Mouse (Mus musculus) thymus, postnatal 25 days (tissue): Measurements from ENCODE around the gene Tenm3.

Experiments used
- DNase-seq: peaks from one replicate; pipeline ENCODE4 v3.0.0; 2022

The Tenm3 gene

GRCm38 (mm10) chr8:48236968-48237367 lies 606.8 kb downstream of the Tenm3 start:
- no peak for DNase-seq

GRCm38 (mm10) chr8:48232927-48233326 lies 610.8 kb downstream of the Tenm3 start:
- no peak for DNase-seq

- no peak for DNase-seq
Measured at GRCm38 (mm10) chr8:48231882-48232281, 611.9 kb downstream of the Tenm3 start.

- no peak for DNase-seq
Measured at GRCm38 (mm10) chr8:48231389-48231788, 612.4 kb downstream of the Tenm3 start.

DNA sequence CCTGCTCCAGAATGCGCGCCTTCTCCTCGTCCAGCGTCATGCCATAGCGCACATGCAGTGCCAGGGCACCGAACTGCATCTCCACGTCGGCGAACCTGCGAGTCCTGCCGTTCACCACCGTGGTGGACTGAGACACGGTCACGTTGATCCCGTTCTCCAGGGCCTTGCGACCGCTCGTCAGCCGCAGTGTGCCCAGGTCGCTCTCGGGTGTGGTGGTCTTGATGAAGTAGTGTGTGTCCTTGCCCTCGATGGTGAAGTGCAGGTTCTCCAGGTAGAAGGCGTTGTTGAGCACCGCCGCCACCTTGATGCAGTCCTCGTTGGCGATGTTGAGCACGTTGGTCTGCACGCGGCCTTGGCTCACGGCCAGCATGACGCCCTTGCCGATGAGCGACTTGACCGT lies 615.1 kb downstream of the Tenm3 start:
- DNase-seq, result no peak

DNA sequence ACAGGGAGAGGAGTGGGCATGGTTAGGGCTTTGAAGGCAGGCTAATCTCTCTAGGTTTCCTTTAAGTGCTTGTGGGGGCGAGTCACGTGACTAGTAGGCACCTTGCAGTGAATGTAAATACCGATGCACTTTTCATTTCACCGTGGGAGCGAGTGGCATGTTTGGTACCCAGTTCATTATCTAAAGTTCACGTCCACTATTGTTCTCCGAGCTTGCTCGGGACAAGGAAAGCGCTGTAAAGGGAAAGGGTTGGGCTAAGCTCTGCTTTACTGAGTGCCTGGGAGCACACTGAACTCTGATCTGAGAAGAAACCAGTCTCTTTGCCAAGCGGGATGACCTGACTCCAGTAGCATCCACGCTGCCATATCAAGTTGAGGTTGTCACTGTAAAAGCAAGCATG lies 619.0 kb downstream of the Tenm3 start:
- DNase-seq, result no peak

DNA sequence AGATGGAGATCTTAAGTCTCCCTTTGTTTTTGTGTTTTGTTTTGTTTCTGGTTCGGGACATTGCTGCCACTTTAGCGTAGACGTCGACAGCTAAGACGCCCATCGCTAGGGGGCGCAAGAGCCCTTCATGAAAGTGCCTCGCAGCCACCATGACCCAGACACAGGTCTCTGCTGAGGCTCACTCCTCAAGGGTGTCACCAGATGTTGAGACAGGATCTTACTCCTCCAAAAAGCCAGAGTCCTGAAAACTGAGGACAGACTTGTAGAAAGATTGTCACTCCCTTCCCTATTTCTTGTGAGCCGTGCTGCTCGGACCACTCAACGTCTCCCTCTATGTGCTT lies 621.4 kb downstream of the Tenm3 start:
- DNase-seq, result peak; percentile 57

- DNase-seq, result no peak
Measured at GRCm38 (mm10) chr8:48221724-48222428, 621.9 kb downstream of the Tenm3 start.

DNA sequence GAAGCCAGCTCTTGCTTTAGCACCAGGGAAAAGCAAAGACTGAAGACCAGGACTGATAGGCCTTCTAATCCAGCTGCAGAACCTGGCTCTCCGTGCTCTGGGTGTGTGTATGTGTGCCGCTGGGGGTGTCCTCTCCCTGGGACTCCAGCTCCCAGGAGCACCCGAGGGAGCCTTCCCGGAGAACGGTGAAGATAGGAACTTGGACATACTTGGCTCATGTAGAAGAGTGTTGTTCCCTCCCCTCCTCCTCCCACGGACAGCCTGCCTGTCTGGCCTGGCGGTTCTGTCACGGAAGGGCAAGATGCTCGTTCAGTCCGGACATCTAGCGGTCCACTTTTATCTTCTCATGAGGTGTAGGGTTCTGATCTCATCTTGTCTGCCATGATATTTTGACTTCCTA lies 622.4 kb downstream of the Tenm3 start:
- DNase-seq, result no peak

GRCm38 (mm10) chr8:48220529-48221181 lies 623.1 kb downstream of the Tenm3 start:
- DNase-seq, result no peak

DNA sequence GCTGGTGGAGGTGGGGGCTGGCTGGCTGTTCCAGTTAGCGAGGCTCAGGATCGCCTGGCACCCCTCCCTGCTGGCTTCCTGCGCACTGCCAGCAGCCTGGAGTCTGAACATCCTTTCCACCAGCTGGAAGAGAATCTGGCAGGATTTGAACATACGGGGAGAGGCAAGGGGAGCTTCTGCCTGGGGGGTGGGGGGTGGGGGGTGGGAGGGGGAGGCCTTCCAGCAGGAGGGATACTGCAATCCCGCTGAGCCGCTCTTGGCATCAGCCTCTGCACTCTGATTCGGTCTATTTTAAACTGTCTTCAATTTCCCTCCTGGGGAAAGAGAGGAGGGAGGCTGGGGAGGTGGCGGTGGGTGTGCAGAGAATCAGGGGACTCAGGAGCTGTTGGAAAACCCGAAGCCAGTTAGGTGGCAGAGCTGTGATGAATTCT lies 628.7 kb downstream of the Tenm3 start:
- DNase-seq, result no peak

DNA sequence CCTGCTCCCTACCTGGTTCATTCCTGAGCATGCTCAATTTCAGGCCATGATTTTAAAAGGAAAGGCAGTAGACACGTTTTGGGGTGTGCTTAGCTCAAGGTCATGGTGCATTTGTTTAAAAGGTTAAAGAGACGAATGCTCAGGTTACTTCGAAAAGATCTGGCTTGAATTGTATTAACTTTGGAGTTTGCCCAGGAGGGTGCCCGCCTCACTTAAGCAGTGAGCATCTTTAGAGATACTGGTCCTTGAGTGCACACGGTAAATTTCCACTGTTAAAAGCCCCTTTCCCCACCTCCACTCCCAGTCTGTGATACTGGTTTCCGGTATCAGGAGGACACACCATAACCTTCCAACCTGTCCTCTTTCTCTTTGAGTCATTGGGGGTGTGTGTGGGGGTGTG lies 629.4 kb downstream of the Tenm3 start:
- no peak for DNase-seq

- DNase-seq, result no peak
Measured at GRCm38 (mm10) chr8:48211931-48212330, 631.8 kb downstream of the Tenm3 start.

GRCm38 (mm10) chr8:48207567-48207966 lies 636.2 kb downstream of the Tenm3 start:
- DNase-seq, result no peak

GRCm38 (mm10) chr8:48206922-48207321 lies 636.8 kb downstream of the Tenm3 start:
- no peak for DNase-seq

DNA sequence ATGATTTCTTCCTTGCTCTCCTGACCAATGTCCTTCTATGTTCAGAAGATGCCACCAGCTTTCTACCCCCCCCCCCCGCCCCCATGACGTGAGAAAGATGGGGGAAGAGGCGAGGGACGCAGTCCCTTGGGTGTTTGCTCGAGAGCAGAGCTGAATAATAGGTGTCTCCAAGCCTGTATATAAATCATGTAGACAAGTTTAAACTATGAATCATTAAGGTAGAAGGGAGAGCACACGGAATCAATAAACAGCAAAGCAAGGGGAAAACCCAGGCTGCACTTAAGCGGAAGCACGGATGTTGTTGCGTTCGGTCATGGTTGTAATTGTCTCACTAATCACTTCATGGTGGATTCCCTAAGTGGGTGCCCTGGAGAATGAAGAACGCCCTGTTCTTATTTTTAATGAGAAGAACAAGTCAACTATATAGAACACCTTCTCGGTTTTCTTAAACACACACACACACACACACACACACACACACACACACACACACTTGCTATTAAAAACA lies 638.9 kb downstream of the Tenm3 start:
- no peak for DNase-seq

DNA sequence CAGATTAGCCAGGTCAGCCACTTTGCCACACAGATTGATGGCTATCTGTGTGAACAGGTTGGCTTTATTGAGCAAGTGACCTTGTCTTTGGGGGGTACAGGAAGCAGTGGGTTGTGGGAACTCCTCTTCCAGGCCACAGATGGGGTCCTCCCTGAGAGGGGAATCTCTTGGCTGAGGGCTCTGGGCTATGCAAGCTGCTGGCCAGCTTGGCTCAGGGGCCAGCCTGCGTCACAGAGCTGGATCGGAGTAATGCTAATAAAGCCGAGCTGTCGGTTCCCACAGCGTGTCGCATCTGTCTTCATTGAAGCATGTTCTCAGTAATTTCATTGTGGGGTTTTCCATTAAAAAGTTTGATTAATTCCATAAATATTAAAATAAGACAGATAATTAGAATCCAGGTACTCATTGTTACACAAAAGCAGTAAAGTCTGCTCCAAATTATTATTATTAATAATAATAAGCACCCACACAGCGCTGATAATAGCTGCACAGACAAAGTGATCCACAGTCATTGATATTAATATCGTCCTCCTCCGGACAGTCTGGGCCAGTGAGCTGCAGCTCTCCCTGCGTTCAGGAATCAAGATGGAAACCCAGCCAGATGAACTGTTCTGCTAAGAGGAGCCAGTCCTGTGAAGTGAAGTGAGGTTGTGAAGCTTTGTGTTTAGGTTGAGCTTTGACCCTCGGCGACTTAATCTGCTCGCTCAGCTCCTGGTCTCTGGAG lies 639.5 kb downstream of the Tenm3 start:
- no peak for DNase-seq

DNA sequence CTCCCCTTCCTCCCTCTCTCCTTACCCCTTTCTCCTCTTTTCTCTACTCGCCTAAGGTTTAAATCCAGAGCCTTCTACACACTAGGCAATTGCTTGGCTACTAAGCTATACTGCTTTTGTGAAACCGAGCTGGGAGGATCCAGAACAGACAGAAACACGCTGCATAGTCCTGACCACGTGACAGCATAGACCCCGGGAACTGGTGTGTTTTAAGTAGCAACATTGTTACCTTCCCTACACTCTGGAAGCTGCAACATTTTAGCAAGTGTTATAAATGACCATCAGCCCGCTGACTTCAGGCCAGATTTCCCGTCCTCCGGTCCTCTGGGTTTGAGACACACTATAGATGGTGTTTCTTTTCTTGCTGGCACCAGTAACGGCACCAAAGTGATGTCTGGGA lies 640.1 kb downstream of the Tenm3 start:
- DNase-seq, result no peak

GRCm38 (mm10) chr8:48203161-48203560 lies 640.6 kb downstream of the Tenm3 start:
- no peak for DNase-seq

GRCm38 (mm10) chr8:48202632-48203031 lies 641.1 kb downstream of the Tenm3 start:
- DNase-seq, result no peak

GRCm38 (mm10) chr8:48199171-48199570 lies 644.6 kb downstream of the Tenm3 start:
- no peak for DNase-seq

DNA sequence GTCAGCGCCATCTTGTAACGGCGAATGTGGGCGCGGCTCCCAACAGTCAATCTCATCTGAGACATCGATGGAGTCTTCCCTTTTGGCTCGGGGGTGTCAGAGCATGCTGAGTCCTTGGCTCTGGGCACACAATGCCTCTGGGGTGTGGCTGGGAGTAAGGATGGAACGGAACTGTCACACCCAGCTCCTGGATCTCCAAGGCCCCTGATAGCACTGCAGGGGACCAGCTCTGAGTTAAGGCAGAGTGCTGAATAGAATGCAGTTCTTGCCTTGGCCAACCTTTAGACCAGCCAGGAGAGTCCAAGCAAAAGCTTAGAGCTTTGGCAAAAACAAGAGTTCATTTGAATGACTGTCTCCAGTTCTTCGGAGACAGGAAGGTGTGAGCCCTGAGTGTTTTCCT lies 647.8 kb downstream of the Tenm3 start:
- no peak for DNase-seq

- DNase-seq, result no peak
Measured at GRCm38 (mm10) chr8:48188586-48188985, 655.2 kb downstream of the Tenm3 start.

DNA sequence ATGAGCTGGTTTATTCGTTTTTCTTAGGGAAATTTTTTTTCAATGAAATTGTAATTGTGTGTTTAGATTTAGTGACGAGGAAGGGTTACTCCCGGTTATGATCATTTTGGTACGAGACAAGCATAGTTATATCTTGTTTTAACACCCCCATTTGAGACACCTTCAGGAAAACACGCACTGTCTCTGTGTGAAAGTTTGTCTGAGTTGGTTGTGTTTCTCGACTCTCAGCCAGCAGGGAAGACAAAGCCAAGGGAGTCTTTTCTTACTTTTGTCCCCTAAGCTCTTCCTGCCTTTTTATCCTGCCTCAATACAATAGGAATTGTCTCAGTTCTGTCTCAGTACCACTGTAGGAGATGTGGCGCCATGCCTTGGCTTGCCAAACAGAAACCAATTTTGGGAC lies 660.0 kb downstream of the Tenm3 start:
- no peak for DNase-seq
